Mouse (Mus musculus) cerebellum, postnatal 4 days (tissue): ENCODE measurements at regions not wholly inside any gene's neighbourhood (a gene's known extent, or its start where the extent isn't known, plus 50 kb on each side); places are given as distances from the start of the nearest gene placed in this dataset.
A peak's percentile ranks its signal among the peaks of the same experiment; 100 is the strongest.

Experiments
- DNase-seq, 2 experiments: peaks; one replicate each; pipeline ENCODE4 v3.0.0; 2022; ENCODE audit warnings: low spot score in 2 of 2, mixed read lengths in 1 of 2

DNA sequence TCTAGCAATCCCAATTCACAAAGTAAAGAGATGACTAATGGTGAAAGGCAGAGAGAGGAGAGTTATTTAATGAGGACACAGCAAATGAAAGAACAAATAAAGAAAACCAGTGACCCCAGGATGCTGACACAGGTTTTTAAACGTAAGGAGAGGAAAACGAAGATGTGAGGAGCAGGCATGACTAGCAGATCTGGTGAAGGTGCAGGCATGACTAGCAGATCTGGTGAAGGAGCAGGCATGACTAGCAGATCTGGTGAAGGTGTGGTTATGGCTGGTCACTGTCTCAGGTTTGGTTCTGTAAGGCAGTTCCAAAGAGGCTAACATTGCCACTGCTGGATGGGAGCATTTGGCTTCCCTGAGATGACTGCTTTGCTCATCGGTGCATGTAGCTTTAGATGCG lies 57.0 kb downstream of the Mbl2 start:
- DNase-seq, result no peak

DNA sequence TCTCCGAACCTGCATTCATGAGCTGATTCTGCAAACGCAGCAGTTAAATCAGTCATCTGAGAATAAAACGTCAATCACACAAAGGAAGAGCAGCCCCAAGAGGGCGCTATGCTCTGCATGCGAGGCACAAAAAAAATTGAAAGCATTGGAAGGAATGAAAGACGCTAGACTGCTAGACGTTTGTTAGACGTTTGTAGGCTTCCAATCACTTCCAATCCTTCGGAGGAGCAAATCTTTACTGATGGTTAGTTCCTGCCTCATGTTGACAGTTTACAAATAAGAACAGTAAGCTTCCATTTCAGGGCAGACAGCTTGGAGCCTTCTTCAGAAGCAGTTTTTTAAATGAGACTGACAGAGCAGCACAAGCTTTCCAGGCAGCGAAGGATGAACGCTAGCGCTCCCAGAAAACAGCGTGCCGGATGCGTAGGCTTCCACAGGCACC lies 62.5 kb downstream of the Mbl2 start:
- DNase-seq, result peak in 1 of 2 experiments; percentile 42

DNA sequence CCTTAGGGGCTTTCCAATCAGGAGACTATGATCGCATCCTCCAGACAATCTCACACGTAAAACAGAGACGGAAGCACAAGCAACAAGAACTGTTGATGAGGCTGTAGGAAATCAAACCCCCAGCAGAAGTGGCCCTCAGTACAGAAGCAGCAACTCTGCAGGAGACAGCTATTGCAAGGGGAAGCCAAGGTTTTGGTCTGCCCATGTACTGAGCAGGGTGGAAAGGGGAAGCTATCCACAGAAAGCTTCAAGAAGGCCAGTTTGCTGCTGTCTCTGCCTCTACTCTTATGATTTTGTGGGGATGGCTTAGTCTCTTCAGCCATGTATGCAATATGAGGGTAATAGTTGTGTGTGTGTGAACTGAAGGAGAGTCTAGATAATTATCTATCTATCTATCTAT lies 63.3 kb downstream of the Mbl2 start:
- DNase-seq, result no peak

DNA sequence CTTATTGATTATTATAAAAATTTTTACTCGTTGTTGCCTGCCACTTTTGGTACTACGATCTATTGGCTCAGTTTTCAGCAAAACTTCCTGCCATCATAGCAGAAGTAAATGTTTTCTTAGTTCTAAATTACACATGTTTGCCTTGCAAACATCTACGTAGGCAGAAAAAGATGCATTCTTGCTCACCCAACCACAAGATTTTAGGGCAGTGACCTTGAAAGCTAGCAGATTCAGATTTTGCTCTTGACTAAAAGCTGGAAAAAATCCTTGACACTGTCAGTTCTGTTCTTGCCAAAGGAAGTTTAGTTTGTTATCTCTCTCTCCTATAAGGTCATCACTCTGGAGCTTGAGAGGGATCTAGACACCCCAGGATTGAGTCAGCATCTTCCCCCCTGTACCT lies 66.8 kb downstream of the Mbl2 start:
- DNase-seq, result no peak

DNA sequence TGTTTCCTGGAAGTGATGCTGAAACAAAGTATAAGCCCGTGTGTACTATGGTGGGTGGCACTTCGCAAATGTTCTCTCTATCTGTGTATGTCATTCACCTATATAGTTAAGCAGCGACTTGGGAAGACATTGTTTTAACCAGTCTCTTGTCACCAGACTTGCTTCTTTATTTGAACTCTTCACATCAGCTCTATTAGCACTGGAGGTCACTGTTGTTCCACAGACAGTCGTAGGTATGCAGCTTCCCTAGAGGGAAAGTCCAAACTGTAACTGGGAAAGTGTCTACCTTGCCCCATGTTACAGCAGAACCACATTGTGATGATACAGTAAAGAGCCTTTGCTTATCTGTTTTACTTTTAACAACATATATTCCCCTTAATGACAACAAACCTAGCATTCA lies 69.5 kb downstream of the Mbl2 start:
- no peak for DNase-seq

DNA sequence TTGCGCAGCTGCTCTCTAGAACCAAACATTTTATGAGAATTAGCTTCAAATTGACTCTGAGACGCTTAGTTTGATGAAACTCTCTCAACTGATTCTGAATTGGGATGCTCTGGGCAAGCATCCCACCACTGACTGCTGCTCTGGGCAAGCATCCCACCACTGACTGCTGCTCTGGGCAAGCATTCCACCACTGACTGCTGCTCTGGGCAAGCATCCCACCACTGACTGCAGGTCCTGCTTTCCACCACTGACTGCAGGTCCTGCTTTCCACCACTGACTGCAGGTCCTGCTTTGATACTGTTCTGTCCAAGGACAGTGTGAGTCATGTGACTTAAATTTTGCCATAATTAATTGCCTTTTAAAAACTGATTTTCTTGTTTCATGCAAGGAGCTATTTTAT lies 73.6 kb downstream of the Mbl2 start:
- peak in 1 of 2 experiments; percentile 48 for DNase-seq

DNA sequence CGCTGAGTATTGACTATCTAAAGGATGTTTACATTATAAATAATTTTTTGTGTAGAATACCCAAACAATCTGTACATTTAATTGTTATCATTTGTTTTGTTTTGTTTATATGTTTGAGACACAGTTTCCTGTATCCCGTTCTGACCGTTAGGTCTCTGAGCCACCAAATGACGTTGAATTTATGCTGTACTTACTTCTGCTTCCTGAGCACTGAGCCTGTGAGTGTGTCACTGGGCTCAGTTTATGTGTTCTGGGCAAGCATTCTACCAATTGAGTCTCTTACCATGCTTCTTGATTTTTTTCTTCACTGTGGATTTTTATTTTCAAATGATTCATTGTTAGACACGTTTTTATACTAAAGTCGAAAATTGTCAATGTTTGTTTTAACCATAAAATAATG lies 74.2 kb downstream of the Mbl2 start:
- no peak for DNase-seq

DNA sequence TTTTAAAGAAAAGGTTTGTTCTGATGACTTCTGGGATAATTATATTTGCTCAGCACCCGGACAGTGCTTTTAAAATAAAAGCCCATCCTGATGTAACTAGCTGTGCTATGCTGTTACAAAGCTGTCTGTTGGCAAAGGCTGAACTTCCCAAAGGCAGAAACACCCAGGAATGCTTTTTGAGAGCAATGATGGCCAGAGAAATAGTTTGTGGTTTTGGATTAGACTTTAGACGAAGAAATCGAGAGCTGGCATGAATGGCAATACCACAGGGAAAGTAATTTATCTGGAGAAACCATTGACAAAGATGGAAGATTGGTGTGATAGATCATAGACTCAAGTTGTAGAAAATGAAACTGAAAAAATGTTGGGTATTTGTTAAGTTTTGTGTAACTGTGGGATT lies 84.6 kb downstream of the Mbl2 start:
- no peak for DNase-seq

DNA sequence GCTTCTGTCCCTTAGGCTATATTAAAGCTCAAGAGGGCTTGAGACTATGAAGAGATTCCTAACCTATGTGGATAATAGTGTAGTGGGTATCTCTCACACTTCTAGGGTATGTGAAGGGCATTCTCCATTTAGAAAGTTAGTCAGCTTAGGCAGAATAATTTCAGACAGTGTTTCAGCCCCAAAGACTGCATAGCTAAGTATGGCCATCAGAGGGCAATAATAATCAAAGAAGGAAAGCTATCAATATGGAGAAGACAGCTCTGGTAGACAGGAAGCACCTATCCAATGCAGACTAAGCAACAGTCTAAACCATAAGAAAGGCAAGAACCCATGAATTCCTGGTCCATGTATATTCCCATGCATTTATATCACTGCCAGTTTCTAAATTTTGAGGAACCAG lies 95.0 kb downstream of the Mbl2 start:
- DNase-seq, result no peak

DNA sequence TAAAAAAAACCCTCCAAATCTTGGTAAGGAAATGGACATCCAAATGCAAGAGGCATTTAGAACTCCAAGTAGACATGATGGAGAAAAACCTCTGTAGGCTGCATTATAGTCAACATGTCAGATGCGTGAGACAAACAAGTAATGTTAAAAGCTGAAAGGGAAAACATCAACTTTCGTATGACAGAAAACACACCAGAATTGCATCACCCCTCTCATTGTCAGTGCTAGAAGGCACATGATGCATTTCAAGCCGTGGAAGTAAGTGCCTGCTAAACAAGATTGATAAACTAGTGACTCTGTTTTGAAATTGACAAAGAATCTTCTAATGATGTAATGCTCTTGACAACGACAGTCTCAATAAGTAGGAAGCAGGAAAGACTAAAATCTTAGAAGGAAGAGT lies 96.1 kb downstream of the Mbl2 start:
- DNase-seq, result no peak

DNA sequence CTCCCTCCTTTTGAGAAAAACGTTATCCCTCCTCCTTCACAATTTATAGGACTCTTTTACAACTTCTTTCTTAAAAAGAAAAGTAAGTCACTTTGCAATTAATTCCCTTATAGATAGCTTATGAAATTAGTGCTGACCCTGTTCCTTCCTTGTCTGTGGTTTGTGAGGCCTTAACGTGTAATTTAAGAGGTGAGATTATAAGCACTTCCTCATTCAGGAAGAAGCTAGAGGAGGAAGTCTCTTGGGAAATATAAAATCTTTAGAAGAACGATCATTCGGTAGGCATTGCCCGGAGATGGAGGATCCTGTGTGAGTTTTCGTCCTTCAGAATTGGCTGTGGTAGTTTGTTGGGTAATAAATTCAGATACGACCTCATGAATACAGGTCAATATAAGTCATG lies 98.0 kb downstream of the Mbl2 start:
- no peak for DNase-seq

DNA sequence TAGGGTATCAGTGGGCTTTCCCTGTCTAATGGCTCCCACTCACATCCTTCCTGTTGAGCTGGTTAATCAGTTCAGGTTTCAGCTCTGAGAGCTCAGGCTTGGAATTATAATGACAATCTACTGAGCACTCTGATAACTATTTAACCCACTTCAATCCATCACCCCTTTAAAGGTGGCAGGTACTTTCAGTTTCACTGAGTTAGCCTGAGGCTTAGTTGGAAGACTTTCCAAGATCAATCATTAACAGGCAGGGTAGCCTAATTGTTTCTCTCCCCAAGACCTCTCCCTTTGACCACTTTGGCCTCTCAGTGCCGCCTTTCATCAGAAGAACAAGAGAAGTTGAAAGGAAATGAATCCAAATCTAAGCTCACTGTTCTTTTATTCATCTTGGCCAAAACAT lies 99.1 kb downstream of the Mbl2 start:
- DNase-seq, result no peak

DNA sequence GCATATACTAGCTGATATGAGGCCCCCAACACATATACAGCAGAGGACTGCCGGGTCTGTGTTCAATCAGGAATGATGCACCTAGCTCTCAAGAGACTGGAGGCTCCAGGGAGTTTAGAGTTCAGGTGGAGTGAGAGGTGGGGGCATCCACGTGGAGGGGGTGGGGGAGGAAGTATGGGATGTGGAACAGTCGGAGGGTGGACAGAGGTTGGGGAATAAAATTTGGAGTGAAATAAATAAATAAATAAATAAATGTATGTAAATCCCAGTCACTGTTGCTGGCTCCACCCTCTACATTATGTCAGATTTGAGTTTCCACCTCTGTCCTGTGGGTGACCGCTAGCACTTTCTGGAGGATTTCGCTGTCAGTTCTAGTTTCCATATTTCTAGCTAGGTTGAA lies 111.7 kb downstream of the Mbl2 start:
- DNase-seq, result no peak

DNA sequence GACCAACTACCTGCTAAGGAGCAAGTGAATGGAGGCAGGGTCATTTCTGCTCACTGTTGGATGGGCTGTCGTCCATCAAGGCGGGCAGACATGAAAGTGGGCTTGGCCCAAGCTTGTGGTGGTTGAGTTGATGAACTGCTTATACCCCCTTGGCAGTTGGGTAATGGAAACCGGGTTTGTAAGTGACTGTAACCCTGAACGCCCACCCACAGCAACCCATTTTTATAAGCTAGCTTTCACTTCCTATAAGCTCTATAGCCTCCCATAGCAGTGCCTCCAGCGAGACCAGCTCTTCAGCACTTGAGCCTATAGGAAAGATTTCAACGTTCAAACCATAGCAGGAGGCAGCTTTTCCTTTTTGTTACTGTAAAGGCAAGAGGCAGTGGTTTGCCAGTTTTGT lies 116.2 kb downstream of the Mbl2 start:
- DNase-seq, result no peak

DNA sequence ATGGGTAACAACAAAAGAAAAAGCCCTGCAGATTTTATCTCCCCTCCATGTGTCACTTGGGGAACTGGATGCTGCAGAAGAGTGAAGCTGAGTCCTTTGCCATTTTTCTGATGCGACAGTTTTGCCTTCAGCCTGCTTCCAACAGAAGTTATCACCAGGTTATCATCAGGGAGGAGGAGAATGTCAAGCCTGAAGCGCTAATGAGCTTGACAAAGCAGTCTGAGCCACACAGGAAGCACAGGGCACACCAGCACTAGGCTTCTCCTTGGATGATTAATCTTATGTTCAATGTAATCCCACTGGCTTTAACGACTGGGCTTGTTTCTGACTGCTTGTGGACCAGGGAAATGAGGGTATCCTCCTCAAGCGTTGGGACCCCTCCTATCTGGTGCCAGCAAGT lies 122.2 kb downstream of the Mbl2 start:
- DNase-seq, result no peak

DNA sequence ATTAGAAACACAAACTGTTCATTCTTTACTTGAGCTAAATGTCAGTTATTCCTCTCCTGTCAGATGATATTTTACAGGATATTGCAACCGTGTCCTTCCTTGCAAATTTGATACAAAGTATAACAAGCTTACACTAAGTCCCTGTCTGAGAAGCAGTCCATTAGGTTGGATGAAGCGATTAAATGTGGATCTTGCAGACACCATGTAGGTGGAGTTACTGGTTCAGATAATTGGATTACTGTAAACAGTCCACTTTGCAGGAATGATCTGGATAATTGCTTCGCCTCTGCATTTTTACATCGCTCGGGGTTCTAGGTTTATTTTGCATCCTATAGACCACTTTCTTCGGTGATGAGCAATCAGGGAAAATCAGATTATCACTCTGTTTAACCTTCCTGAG lies 126.2 kb downstream of the Mbl2 start:
- DNase-seq, result no peak

DNA sequence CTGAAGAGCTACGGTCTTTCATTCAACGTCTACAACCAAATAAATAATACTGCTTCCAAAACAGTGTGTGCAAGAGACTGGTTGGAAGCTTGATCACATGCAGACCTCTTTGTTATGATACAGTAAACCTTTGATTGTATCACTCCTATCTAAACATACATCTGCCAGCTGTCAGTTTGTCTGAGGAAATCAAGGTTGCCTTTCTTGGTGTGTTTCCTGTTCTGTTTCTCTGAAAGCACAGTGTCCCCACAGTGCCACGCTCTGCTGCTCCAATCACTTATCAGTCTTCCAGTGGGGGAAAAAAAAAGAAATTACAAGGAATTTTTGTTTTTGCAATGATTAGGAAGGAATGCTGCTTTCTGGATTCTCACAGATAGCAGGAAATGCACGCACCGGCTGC lies 139.2 kb downstream of the Mbl2 start:
- no peak for DNase-seq

DNA sequence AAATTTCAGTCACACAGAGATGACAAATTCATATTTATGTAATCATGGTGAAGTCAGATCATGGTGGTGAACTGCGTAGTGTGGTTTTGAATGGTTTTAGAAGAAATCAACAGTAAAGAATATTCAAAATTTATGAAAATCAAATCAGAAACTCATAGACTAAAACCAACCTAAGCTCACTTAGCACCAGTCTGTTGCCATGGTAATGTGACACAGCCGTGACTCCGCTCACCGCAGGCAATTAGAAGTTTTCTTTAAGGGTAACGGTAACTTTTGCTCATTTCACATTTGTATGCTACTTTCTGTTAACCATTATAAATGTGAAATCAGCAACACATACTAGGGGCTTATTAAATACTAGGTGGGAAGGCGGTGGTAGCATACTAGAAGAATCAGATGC lies 147.0 kb downstream of the Mbl2 start:
- no peak for DNase-seq

DNA sequence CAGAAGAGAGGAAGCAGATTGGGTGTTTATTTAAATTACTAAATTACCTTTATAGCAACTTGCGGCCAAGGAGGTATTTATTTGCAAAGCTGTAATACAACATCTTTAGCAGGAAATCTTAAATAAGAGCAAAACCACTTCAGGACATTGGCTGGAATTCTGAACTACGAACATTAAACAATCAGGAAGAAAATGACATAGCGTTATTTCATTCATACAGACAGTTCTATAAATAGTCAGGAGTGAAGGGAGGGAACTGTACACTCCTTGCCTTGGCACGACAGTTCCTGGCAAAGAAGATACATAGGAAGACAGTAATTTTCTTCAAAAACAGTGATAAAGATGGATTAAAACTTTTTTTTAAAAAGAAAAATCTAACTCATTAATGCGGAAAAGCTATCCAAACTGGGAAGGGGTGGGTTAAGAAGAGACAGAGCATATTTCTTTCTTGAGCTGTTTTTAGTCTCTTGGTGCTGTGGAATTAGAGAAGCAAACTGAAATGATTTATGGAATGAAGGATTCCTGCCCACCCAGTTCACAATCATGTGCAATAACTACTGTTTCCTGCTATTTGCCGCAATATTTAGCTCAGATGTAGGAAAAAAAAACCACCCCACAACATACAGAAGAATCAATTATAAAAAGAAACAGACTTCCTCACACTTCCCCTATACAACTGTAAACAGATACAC lies 147.9 kb downstream of the Mbl2 start:
- no peak for DNase-seq

DNA sequence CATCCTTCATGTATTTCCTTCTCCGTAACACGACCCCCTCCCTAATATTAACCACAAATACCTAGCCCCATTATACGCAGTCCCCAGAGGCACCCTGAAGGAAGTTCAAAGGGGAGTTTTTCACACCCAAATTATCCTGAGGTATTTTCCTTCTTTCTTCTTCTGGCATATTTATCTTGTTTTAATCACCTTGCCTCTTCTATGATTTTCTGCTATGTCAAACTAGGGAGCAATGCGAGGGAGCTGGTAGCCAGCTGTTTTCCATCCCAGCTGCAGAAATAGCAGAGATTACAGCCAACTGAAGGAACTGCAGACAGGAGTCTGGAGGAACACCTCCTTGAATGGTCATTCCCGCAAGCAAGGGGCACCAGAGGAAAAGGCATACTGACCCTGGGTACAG lies 155.7 kb downstream of the Dkk1 start:
- DNase-seq, result no peak

DNA sequence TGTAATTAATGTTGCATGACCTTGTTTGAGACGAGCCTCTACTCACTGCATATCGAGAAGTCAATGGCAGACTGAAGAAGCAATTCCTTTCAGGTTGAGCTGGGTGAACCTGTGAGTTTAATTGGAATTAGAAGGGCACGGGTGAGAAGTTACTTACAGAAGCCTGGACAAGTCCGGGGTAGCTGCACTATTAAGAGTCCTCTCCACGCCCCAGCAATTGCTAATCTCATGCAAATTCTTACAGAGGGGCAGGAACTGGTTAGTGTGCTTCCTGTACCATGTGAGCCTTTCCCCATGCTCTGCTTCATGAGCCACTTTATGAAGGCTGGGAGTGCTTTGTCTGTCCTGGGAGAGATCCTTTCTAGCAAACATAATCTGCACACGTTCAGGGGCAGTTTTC lies 142.5 kb downstream of the Dkk1 start:
- no peak for DNase-seq

DNA sequence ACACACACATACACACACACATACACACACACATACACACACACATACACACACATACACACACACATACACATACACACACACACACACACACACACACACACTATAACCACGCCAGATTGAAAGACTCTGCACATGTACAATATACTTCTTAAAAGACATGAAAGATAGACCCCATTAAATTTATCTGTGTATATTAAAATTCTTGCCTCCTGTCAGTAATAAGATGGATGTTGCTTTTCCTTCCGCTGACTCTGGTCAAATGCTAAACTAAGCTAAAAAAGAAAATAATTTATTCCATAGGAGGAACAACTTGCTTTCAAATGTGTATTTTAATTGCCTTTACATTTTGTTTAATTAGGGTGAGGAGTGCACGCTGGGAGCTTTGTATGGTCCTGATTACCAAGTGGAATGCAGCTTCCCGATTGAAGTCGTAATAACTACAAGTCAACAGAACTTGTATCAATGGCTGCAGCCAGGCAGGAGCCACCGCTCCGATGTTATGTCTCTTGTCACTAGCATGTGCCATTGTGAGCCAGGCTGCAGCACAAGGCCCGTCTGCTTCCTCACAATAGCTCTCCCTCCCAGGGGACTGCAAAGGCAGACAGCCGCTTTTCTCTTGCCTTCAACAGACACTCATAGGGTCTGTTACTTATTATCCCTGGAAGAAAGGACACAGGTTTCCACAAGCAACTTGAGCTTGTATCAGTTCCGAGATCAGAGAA lies 129.7 kb downstream of the Dkk1 start:
- DNase-seq, result peak in 1 of 2 experiments; percentile 19

DNA sequence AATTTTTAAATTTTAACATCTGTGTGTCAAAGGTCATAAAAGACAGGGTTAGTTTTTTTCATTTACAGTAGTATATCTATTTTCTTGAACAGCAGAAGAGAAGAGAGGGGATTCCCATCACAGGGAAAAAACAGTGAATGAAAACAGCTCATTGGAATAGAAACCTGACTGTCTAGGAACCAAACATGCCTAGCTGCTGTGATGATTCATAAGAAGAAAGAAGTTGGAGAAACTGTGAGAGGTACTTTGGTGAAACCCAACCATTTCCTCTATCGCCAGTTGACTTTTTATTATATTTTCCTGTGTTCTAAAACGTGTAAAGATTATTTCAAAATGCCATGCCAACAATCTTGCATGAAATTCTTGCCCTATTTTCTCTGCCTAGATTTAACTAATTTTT lies 123.8 kb downstream of the Dkk1 start:
- no peak for DNase-seq

DNA sequence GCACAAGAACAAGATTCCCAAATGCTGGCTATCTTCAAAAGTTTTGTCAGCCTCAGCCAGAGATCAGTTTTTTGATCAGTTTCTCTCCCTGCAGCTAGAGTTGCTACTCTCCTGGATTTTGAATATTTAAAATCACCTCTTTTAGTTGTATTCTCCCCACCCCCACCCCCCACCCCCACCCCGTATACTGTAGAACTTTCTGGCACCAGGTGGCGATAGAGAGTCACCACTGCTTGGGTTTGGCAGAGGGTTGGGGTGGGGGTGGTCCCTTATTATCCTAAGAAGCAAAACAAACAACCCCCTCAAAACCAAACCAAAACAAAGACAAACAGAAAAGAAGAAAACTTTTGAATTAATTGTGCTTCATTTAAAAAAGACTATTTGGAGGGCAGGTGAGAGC lies 122.0 kb downstream of the Dkk1 start:
- DNase-seq, result peak in 1 of 2 experiments; percentile 32
